Mouse (Mus musculus) R1 (cell line): ENCODE data around the gene Pomgnt2.
A peak's percentile ranks its signal among the peaks of the same experiment; 100 is the strongest.
"Not testable (repeated sequence)": the region's sequence is repeated elsewhere in the genome, so short reads cannot be mapped to it uniquely, and the experiment has no call there.

ENCODE experiments used
- DNase-seq: peaks from one replicate; pipeline ENCODE4 v3.0.0-alpha.2; 2018; ENCODE audit warnings: low read depth, low spot score

The Pomgnt2 gene

GRCm38 (mm10) chr9:121997010-121997409, at the start of gene Pomgnt2:
TSS of gene Pomgnt2 (minus strand) at chr9:121997110.
- DNase-seq, result no peak

DNA sequence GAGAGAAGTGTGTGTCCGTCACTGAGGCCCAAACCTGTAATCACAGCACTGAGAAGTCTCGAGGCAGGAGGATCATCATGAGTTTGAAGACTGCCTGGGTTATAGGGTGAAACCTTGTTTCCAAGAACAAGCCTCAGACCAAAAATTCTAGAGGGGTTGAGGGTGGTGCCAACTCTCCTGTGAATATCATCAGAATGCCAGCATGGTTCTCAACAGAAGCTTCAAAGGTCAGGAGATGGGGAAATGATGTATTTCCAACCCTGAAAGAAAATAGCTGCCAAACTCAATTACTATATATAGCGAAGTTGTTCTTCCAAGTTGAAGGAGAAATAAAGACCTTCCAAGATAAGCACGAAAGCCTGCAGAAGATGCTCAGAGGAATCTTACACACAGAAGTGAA, 42.9 kb upstream of the Pomgnt2 start:
- no peak for DNase-seq

DNA sequence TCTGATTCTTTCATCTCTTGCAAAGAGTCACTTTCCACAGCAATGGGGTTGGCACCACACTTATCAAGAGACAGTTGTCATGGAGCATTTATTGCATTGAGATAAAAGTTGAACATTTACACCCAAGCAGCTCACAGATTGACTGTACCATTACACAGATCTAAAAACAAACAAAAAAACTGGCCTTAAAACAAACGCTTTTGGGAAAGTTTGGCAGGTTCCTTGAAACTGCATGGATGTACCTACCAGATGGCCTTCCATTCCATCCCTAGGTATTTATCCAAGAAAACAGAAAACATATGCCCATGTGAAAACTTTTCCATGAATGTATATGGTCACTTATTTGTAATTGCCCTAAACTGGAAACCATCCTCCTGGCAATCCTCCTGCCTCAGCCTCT, 41.7 kb upstream of the Pomgnt2 start:
- no peak for DNase-seq

- DNase-seq, result no peak
Measured at GRCm38 (mm10) chr9:122036496-122037054, 39.7 kb upstream of the Pomgnt2 start.

GRCm38 (mm10) chr9:122035807-122036206, 38.9 kb upstream of the Pomgnt2 start:
- no peak for DNase-seq

DNA sequence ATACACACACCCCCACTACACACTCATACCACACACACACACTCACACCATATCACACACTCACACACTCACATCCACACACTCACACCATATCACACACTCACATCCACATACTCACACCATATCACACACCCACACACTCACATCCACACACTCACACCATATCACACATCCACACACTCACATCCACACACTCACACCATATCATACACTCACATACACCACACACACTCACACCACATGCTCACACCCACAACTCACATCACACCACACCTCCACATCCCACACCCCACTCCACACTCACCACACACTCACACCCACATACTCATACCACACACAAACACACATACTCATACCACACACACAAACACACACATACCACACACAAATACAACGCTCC, 38.0 kb upstream of the Pomgnt2 start:
- DNase-seq, result no peak

DNA sequence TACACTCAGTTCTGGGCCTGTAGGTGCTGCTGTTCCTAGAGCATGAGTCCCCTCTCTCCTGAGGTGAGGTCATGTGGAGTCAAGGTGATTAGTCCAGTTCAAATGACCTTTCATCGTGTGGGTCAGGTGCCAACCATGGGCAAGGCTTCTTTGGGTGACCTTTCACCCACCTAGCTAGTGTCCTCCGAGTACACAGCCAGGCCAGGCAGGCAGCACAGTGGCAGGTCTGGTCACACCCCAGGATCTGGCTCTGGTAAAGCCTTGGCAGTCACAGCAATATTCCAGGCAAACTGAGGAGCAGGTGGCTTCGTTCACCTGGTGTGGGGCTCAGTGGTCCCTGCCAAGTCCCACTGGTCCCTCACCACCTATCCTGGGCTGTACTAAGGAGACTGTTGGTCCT, 35.2 kb upstream of the Pomgnt2 start:
- DNase-seq, result no peak

- DNase-seq, result peak; percentile 10
Measured at GRCm38 (mm10) chr9:122030706-122031105, 33.8 kb upstream of the Pomgnt2 start.

DNA sequence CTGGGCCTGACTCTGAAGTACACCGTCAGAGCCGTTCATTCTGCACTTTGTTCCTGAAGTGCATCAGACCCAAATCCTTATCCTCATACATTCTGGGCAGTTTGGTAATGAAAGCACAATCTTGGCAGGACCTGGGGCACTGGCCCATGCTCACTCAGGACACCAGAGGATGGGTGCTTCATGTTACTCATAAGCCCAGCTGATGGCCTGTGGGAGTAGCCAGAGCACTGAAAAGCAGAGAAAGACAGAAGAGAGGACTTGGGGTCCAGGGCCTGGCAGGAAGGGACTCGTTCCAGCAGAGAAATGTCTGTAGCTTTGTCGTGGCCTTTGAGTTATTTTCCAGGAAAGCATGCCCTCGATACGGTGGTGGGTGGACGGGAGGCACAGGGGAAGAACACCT, 32.9 kb upstream of the Pomgnt2 start:
- no peak for DNase-seq

DNA sequence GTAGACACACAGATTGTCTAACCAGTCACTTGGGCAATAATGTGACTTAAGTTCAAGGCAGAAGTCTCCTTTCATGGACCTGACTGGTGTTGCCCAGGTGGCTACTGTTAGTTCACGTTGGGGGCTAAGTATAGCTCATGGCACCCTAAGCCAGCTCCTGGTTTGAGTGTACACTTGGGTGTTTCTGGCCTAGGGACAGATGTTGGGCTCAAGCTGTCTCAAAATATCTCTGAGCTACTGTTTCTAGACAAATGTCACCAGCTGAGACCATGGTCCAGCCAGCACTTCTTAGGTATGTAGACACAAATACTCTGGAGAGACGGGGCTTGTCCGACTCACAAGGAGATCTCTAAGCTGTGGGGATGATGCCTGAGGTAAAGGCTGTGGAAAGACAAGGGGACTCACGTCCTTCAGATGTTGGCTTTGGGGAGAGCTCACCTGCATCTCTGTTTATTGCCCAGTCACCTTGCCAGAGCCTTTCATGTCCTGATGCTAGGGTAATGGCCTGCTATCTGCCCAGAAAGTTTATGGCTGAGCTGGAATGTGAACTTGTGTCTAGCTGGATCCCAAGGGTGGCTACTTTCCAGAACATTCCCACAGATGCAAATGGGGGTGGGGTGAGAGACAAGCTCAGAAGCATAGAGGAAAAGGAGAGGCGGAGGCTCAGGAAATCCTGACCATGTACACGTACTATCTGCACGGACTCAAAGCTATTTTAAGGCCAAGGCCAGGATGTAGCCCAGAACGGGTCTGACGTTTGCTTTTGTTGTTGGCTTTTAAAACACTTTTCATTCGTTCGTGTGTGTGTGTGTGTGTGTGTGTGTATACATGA, 31.2 kb upstream of the Pomgnt2 start:
- DNase-seq, result no peak

DNA sequence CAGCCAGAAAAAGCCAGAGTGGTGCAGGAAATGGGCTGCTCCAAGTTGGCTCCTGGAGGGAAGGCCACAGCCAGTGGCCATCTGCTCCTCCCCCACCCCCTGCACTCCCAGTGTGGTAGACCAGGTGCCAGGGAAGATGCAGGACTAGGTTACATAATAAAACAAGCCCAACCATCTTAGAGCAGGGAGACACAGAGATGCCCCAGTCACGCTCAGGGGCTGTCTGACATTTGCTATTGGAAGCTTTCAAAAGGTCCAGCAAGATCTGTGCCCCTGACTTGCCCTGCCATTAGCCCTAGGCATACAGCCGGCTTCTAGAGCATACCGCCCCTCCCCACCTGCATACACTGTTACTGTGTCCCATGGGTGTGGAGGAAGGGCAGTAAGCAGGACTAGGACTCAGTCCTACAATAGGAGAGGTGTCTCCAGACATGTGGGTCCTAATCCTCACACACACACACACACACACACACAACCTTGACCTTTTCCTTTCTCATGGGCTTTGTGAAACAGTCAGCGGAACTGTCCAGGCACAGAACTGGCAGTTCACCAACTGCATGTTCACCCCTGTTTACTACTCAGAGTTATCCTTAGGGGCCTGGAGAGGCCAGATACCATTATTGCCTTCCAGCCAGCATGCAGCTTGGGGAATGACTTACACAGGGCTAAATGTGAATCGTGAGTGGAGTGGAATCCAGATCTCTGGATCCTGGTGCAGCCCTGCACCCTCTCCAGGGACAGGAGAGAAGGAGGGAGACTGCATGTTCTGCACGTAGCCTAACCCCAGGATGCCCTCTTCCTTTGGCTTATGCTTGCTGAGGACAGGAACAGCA, 30.4 kb upstream of the Pomgnt2 start:
- DNase-seq, result no peak

GRCm38 (mm10) chr9:122025855-122026590, 29.1 kb upstream of the Pomgnt2 start:
- DNase-seq, result no peak

- DNase-seq, result no peak
Measured at GRCm38 (mm10) chr9:122024419-122024818, 27.5 kb upstream of the Pomgnt2 start.

- DNase-seq, result no peak
Measured at GRCm38 (mm10) chr9:122023873-122024272, 27.0 kb upstream of the Pomgnt2 start.

DNA sequence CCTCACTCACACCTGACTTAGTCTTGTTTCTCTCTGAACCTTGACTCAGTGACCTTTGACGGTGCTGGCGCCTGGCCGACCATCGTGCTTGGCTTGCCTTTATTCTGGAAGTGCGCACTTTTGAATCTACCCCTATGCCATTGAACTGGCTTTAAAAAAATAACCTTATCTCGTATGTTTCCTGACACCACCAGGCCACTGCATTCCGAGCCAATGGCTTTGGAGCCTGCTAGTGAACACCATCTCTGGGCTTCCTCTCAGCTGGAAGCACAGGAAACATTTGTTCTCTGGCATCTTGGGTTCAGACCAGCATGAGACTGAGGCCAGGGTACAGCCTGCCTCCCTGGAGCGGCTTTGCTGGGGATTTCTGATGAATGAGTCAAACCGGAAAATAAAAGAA, 25.9 kb upstream of the Pomgnt2 start:
- DNase-seq, result no peak

DNA sequence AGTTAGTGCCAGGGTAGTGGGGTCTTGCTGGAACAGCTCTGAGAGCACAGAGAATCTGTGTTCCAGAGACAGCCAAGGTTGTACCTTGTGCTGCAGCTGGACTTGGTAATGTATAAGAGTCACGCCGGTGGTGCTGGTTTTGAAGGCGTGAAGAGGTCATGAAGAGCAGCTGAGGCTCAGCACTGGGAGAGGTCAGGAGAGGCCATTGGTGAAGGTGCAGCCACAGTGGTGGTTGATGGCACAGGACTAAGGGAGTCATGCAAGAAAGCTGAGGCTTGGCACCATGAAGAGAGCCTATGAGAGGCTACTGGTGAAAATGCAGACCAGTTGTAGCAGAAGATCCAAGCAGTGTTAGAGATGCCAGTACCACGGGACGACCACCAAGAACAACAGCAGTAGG, 24.7 kb upstream of the Pomgnt2 start:
- no peak for DNase-seq

- DNase-seq, result not testable (repeated sequence)
Measured at GRCm38 (mm10) chr9:122021171-122021570, 24.3 kb upstream of the Pomgnt2 start.

DNA sequence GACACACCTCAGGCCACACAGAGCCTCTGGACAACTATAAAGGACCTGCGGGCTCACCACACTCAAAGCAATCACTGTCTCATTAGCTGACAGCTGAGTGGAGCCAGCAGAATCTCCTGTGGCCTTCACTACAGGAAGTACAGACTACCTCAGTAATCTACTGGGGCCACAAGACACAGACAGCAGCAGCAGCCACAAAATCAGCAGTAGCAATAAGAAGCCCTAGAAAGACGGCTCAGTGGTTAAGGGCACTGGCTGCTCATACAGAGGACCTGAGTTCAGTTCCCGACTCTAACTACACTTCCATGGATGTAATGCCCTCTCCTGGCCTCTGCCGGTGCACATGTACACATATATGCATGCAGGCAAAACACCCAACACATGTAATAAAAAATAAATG, 23.4 kb upstream of the Pomgnt2 start:
- no peak for DNase-seq

GRCm38 (mm10) chr9:122018782-122019395, 22.0 kb upstream of the Pomgnt2 start:
- peak; percentile 56 for DNase-seq

DNA sequence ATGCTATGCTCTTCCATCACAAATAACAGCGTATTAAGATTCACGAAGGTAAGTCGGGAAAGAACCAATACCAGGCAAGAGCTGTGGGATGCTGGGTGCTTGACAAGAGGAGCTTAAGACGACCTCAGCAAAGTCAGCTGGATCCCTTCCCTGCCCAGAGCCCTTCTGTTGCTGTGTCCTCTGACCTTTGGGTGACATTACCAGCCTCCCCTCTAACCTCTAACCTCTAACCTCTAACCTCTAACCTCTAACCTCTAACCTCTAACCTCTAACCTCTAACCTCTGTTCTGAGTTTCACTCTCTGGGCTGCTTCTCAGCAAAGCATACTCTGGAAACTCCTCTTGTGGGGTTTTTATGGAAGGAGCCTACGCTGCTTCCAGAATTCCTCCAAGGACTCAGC, 21.2 kb upstream of the Pomgnt2 start:
- DNase-seq, result no peak

DNA sequence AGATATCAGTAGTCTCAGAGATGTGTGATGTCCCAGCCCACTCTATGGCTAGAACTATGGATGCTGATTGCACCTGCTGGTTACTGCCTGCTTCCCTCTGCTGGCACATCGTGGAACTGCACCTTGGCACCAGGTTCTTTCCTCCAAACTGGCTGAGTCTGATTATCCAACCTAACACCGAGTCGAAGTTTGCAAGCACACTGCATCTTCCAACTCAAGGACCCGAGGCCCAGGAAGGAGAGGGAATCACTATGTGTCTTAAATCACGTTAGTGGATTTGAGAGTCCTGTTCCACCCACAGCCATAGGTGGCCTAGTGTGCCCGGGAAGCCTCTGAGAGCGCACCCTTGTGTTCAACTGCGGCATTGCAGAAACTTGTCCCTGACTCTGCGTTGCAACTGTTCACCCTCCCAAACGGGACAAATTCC, 17.3 kb upstream of the Pomgnt2 start:
- DNase-seq, result peak; percentile 85
